8 mouse cellular contexts compared by ENCODE assay signal in genomic region chr5:37240550-37240949, GRCm38 (mm10). TPM values are rescaled to one million over a fixed set of nuclear protein-coding genes. Genes with fewer than 3 reads are reported as not detected.
DNase-seq lines count a peak whose midpoint lies in the region; ATAC-seq and TF ChIP-seq lines count a peak whose summit lies in the region.

No protein-coding gene starts in this region.

- peaks cover 8% of the 10 kb centered on the region; the same call in 1 of the 2 replicates for H3K4me1 ChIP-seq in midbrain, postnatal 0 days (ENCODE audit: insufficient read depth, low read length)

- H3K27me3 ChIP-seq in midbrain, postnatal 0 days (ENCODE audit: insufficient read depth, low read length) = no peaks in the 10 kb centered on the region

- H3K9me3 ChIP-seq in midbrain, postnatal 0 days (ENCODE audit: low read length) = no peaks in the 10 kb centered on the region

- H3K4me3 ChIP-seq in midbrain, postnatal 0 days (ENCODE audit: low read depth, low read length) = no peak overlapping the region

- H3K9ac ChIP-seq in midbrain, postnatal 0 days (replicated peaks; ENCODE audit: low read length, poor library complexity, severe bottlenecking) = no peak overlapping the region

- H3K27ac ChIP-seq in midbrain, postnatal 0 days (ENCODE audit: low read depth, low read length) = 0 out of 2 replicates have a peak overlapping the region, but pooled peaks have one; percentile 97

- TF ChIP-seq CTCF in midbrain, postnatal 0 days (IDR thresholded peaks at IDR 0.05) = no peak

- 8% methylated on average over 5 of the region's 5 CpGs for WGBS in midbrain, postnatal 0 days

- no peak overlapping the region for H3K4me2 ChIP-seq in midbrain, postnatal 0 days (ENCODE audit: low read depth, low read length, poor library complexity, severe bottlenecking)

- H3K36me3 ChIP-seq in midbrain, postnatal 0 days (ENCODE audit: insufficient read depth, low read length) = no peaks in the 10 kb centered on the region

- ATAC-seq in CD4-positive, CD25-positive, alpha-beta regulatory T cell, adult 4 months = no peak
- ATAC-seq in midbrain, postnatal 0 days (ENCODE audit: low FRiP score) = no peak

- DNase-seq in CD4-positive, CD25-positive, alpha-beta regulatory T cell, adult 2 months (ENCODE audit: low read depth, low spot score) = peak; percentile 11
- peak; percentile 73 to 77 for DNase-seq in kidney, postnatal 4 days
- no peak for DNase-seq in kidney, adult 11 months
- peak; percentile 85 for DNase-seq in embryo, embryonic 10 days (ENCODE audit: low spot score)
- peak; percentile 47 for DNase-seq in midbrain, postnatal 0 days (ENCODE audit: low spot score)
- no peak for DNase-seq in gastrocnemius, postnatal 4 days (ENCODE audit: low spot score in 2 of 2)
- DNase-seq in lung, adult 18-20 months = no peak

RNA-seq across cellular contexts. Expression of gene Crmp1, which starts 1.2 kb away (rescaled TPM):
- polyA plus RNA-seq in CD4-positive, CD25-positive, alpha-beta regulatory T cell, adult 4 months (2017; shearing (Covaris generic)) = 10 to 100 TPM; 10.1 to 13.9 TPM
- total RNA-seq in midbrain, postnatal 0 days (2014; rRNA removed) = 954 and 1,050 TPM in 2 replicates
- 851 and 872 TPM in 2 replicates for polyA plus RNA-seq in midbrain, postnatal 0 days (2015; fragmentation: Nextera tagmentation; extraction: Ambion mirVana)
- total RNA-seq in gastrocnemius, postnatal 4 days (2021) = 1 to 10 TPM; 3.0 to 4.1 TPM

Comparison
In these comparisons a context has a peak if more than half of its experiments do, and no peak if none do; other contexts are left out.
1. DNase-seq: peak in CD4-positive, CD25-positive, alpha-beta regulatory T cell, adult 2 months (single experiment), kidney, postnatal 4 days (2 of 2), embryo, embryonic 10 days (single experiment) and midbrain, postnatal 0 days (single experiment); none in kidney, adult 11 months (single experiment), gastrocnemius, postnatal 4 days (0 of 2) and lung, adult 18-20 months (0 of 2).
2. RNA of gene Crmp1, which starts 1.2 kb away (total RNA-seq): 954 to 1,050 TPM in midbrain, postnatal 0 days; 3.0 to 4.1 TPM in gastrocnemius, postnatal 4 days; every median in the first group is over 100 times any median in the second.